Mouse (Mus musculus) neural tube, embryonic 10.5 days (tissue): ENCODE measurements around the gene Snrnp25.

Experiments
- DNase-seq: peaks from one replicate; pipeline ENCODE4 v3.0.0-alpha.2; 2017; ENCODE audit warnings: low spot score; ENCODE audit errors: extremely low spot score

The Snrnp25 gene

GRCm38 (mm10) chr11:32223297-32223967 lies 18.2 kb downstream of the Snrnp25 start:
- no peak for DNase-seq

GRCm38 (mm10) chr11:32224468-32225139 lies 19.4 kb downstream of the Snrnp25 start:
- peak; percentile 54 for DNase-seq

- no peak for DNase-seq
These were observed 20.2 kb downstream of the Snrnp25 start for GRCm38 (mm10) chr11:32225222-32226104.

- peak; percentile 87 for DNase-seq
These were observed 21.1 kb downstream of the Snrnp25 start, which contains the start of gene Mpg for GRCm38 (mm10) chr11:32226124-32226871. Gene Mpg, plus strand, starts transcription at chr11:32226505.

- no peak for DNase-seq
These were observed 21.8 kb downstream of the Snrnp25 start for GRCm38 (mm10) chr11:32227041-32227440.

GRCm38 (mm10) chr11:32227555-32227954 lies 22.3 kb downstream of the Snrnp25 start:
- no peak for DNase-seq

- DNase-seq, result no peak
These were observed 23.2 kb downstream of the Snrnp25 start for GRCm38 (mm10) chr11:32228292-32228845.

- DNase-seq, result no peak
These were observed 25.0 kb downstream of the Snrnp25 start for GRCm38 (mm10) chr11:32230220-32230619.

- DNase-seq, result no peak
These were observed 25.9 kb downstream of the Snrnp25 start for GRCm38 (mm10) chr11:32231125-32231524.

GRCm38 (mm10) chr11:32232848-32233247 lies 27.6 kb downstream of the Snrnp25 start:
- DNase-seq, result no peak

- no peak for DNase-seq
These were observed 28.7 kb downstream of the Snrnp25 start for GRCm38 (mm10) chr11:32233895-32234294.

GRCm38 (mm10) chr11:32234816-32235485 lies 29.7 kb downstream of the Snrnp25 start:
- no peak for DNase-seq

- no peak for DNase-seq
These were observed 30.4 kb downstream of the Snrnp25 start for GRCm38 (mm10) chr11:32235646-32236045.

GRCm38 (mm10) chr11:32236132-32236531 lies 30.9 kb downstream of the Snrnp25 start:
- no peak for DNase-seq

GRCm38 (mm10) chr11:32236712-32237410 lies 31.6 kb downstream of the Snrnp25 start:
- DNase-seq, result peak; percentile 52

- no peak for DNase-seq
These were observed 32.2 kb downstream of the Snrnp25 start for GRCm38 (mm10) chr11:32237411-32237795.

GRCm38 (mm10) chr11:32238093-32238860 lies 33.1 kb downstream of the Snrnp25 start:
- DNase-seq, result peak; percentile 71

- DNase-seq, result no peak
These were observed 36.2 kb downstream of the Snrnp25 start for GRCm38 (mm10) chr11:32241391-32241790.

- DNase-seq, result no peak
These were observed 37.0 kb downstream of the Snrnp25 start for GRCm38 (mm10) chr11:32242209-32242608.
